Mouse (Mus musculus) embryonic facial prominence, embryonic 12.5 days (tissue): ENCODE data around the gene Itpripl2. TPM values are rescaled to one million over a fixed set of nuclear protein-coding genes. Genes with fewer than 3 reads are reported as not detected.

ENCODE experiments used
- ATAC-seq: fragments of 200-750 bp; cut with Nextera tagmentation; 2 replicates; pipeline ENCODE4 v1.8.0; 2017; ENCODE audit not compliant: insufficient number of reproducible peaks, insufficient read depth, low FRiP score, low TSS enrichment
- H3K27ac ChIP-seq: fragments of 300-500 bp; sonication (generic); 2 replicates; pipeline ENCODE4 v1.5.1; 2016; ENCODE audit warnings: mild to moderate bottlenecking
- H3K27me3 ChIP-seq: fragments of 300-500 bp; sonication (generic); 2 replicates; pipeline ENCODE4 v1.6.1; 2016; ENCODE audit warnings: mild to moderate bottlenecking, moderate library complexity
- H3K36me3 ChIP-seq: fragments of 300-500 bp; sonication (generic); 2 replicates; pipeline ENCODE4 v1.6.1; 2016; ENCODE audit warnings: mild to moderate bottlenecking
- H3K4me1 ChIP-seq: fragments of 300-500 bp; sonication (generic); 2 replicates; pipeline ENCODE4 v1.6.1; 2016
- H3K4me2 ChIP-seq: fragments of 300-500 bp; sonication (generic); replicated peaks from 2 replicates; pipeline ENCODE4 v1.6.1; 2016; ENCODE audit warnings: mild to moderate bottlenecking, moderate library complexity
- H3K4me3 ChIP-seq: fragments of 300-500 bp; sonication (generic); 2 replicates; pipeline ENCODE4 v1.5.1; 2016; ENCODE audit warnings: mild to moderate bottlenecking
- H3K9ac ChIP-seq: fragments of 300-500 bp; sonication (generic); 2 replicates; pipeline ENCODE4 v1.6.1; 2016; ENCODE audit warnings: mild to moderate bottlenecking, moderate library complexity
- H3K9me3 ChIP-seq: fragments of 300-500 bp; sonication (generic); 2 replicates; pipeline ENCODE4 v1.6.1; 2016; ENCODE audit warnings: mild to moderate bottlenecking, moderate library complexity
- WGBS: fragments of 180-500 bp; shearing (Covaris S2); methylation state at CpG from one replicate; pipeline ENCODE4 v1.1.7; 2016; 5-methylcytosine and 5-hydroxymethylcytosine counted together
- polyA plus RNA-seq: library from polyadenylated mRNA; unstranded; fragments of >200 nt; fragmentation: Nextera tagmentation; extraction: Ambion mirVana; gene quantifications from 2 replicates; pipeline ENCODE4 v1.2.1, GENCODE M21; 2016

The Itpripl2 gene
- polyA plus RNA-seq, 1 experiment from 2014 or later: 5.2 TPM

DNA sequence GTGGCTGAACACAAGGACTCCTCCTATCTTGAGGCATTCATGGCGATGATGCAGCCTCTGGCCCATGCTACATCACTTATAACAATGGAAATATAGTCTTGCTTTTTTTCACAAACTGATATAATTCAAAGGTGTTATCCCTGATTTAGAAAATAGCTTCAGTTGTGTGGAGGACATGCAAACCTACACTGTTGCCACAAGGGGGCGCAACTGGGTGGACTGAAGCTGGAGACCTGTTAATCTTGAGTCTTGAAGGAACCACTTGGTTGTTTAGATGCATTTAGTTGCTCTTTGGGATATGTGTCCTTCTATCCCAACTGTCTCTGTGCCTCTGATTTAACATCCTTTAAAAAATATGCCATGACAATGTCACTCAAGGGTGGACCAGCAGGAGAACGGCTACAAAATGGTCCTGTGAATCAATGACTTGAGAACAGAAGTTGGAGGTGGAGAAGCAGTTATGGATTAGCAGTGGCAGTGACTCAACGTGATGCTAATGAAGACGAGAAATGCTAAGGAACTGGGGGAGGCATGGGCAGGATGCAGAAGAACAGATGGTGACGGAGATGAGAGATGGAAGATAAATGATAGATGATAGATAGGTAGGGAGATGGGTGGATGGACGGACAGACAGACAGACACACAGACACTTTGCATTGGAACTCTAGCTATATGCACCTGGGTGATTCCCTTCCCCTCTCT, 54.5 kb downstream of the Itpripl2 start:
- Histone ChIP-seq H3K36me3 (no peaks in the 10 kb centered on the region), H3K9me3 (no peaks in the 10 kb centered on the region), H3K27ac (no peak overlapping the region), H3K27me3 (no peaks in the 10 kb centered on the region), H3K4me3 (no peak overlapping the region), H3K4me1 (no peaks in the 10 kb centered on the region), H3K9ac (no peak overlapping the region), H3K4me2 (no peak overlapping the region)
- 57% methylated on average over 7 of the region's 7 CpGs for whole genome bisulfite sequencing
- ATAC-seq: no peak

Other genes with a start within 250 kb of the Itpripl2 start
- 26.6 and 27.0 TPM in 2 replicates for gene Smg1, start 248.3 kb downstream of the Itpripl2 start, polyA plus RNA-seq
- gene Syt17, start 43.8 kb downstream of the Itpripl2 start, polyA plus RNA-seq: 2.5 and 2.8 TPM in 2 replicates
- gene Coq7, start 41.4 kb upstream of the Itpripl2 start, polyA plus RNA-seq: 87.2 and 90.4 TPM in 2 replicates
- 6.2 TPM in 2 replicates for gene Tmc7, start 92.8 kb upstream of the Itpripl2 start, polyA plus RNA-seq
- gene Tmc5, start 105.3 kb upstream of the Itpripl2 start, polyA plus RNA-seq: 0.12 and 0.20 TPM in 2 replicates
- 79.3 and 80.6 TPM in 2 replicates for gene Gde1, start 213.8 kb upstream of the Itpripl2 start, polyA plus RNA-seq
- 28.1 and 34.3 TPM in 2 replicates for gene Ccp110, start 220.6 kb upstream of the Itpripl2 start, polyA plus RNA-seq
- gene Vps35l, start 248.3 kb upstream of the Itpripl2 start, polyA plus RNA-seq: 76.5 and 81.1 TPM in 2 replicates